Mouse (Mus musculus): ENCODE data around the gene Taf12.
"Not testable (repeated sequence)": the region's sequence is repeated elsewhere in the genome, so short reads cannot be mapped to it uniquely, and the experiment has no call there.

The Taf12 gene

DNA sequence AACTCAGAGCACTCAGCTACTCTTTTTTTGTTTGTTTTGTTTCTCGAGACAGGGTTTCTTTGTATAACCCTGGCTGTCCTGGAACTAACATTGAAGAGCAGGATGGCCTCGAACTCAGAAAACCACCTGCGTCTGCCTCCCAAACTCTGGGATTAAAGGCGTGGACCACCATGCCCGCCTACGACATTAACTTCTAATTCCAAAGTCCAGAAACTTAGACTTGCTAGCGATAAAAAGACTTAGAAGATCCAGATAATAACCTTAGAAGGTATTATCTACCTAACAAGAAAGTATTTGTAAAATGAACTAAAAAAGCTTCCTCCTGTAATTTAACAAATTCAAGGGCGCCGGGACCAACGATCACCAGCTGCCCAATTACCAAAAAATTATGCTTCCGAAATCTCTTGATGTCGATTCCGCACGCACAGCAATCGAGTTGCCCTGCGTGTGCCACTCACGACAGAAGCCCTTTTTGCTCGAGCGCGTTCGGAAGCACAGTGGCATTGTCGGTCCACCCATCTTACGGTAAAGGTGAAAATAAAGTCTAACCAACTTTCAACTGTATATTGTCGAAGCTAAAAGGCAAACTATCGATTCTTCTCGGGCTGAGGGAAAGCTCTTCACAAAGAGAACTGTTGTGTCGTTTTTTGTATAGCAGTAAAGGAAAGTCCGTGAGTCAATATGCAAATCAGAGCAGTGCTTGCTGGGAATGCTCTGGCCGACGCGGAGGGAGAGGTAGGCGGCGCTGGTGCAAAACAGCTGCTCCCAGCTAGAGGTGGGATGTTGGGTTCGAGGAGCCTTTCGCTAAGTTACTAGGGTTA is 4.2 kb upstream of the Taf12 start:
- DNase-seq (ENCODE audit: extremely low spot score), result peak; percentile 94

DNA sequence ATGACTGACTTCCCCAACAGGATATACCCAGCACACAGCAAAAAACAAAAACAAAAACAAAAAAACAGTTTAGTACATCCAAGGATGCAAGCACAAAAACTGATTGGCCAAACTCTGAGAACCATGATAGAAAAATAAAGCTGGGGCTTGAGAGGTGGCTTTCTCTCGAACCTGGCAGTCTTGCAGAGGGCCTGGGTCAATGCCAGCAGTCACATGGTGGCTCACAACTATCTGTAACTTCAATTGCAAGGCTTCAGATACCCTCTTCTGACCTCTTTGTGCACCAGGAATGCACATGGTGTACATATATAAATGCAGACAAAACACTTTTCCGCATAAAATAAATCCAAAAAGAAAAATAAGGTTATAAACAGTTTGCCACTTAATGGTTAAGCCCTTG is 1.0 kb upstream of the Taf12 start:
- peak; percentile 15 for DNase-seq (ENCODE audit: extremely low spot score)

GRCm38 (mm10) chr4:132275949-132276348 is 1.8 kb downstream of the Taf12 start:
- no peak for DNase-seq (ENCODE audit: extremely low spot score)

GRCm38 (mm10) chr4:132288840-132289239 is 14.7 kb downstream of the Taf12 start:
- DNase-seq (ENCODE audit: extremely low spot score), result not testable (repeated sequence)

DNA sequence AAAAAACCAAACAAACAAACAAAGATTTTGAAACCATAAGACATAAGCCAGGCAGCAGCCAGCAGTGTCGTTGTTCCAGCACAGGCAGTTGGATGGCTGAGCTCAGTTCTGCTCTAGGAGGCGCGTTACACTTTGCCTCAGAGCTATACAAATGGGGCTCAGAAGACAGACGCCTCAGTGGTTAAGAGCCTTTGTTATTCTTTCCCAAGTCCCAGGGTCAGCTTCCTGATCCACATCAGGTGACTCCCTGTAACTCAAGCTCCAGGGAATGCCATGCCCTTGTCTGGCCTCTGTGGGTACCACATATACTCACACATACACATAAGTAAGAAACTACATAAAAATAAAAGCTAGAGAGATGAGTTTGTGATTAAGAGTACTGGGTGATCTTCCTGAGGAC is 16.9 kb downstream of the Taf12 start:
- no peak for DNase-seq (ENCODE audit: extremely low spot score)

- no peak for DNase-seq (ENCODE audit: extremely low spot score)
Observed at GRCm38 (mm10) chr4:132291624-132292335, 17.6 kb downstream of the Taf12 start.

- DNase-seq (ENCODE audit: extremely low spot score), result no peak
Observed at GRCm38 (mm10) chr4:132292988-132293387, 18.8 kb downstream of the Taf12 start.

GRCm38 (mm10) chr4:132293682-132294240 is 19.6 kb downstream of the Taf12 start:
- DNase-seq (ENCODE audit: extremely low spot score), result no peak

DNA sequence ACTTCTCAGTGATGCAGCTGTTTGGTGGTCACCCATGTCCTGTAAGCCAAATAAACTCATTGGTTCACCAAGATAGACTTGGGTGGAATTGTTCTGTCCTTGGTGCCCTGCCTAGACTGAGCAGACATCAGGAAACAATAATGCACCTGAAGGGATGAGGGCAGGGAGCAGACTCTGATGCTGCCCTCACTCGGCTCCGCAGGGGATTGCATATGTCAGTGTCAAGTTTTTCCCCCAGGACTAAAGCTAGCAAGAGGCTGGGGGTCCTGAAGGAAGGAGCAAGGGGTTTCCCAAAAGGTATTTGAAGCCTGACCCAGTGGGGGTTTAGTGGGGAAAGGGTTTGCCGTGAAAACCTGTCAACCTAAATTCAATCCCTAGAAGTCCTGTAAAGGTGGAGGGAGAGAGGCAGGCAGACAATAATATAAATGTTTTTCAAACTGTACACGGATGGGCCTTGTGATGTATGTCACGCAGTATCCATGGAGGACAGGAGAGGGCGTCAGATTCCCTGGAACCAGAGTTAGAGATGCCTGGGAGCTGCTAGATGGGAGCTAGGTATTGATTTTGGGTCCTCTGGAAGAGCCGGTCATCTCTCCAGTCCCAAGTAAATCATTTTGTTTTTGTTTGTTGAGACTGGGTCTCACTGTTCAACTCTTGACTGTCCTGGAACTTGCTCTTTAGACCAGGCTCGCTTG is 21.7 kb downstream of the Taf12 start:
- no peak for DNase-seq (ENCODE audit: extremely low spot score)

- no peak for DNase-seq (ENCODE audit: extremely low spot score)
Observed at GRCm38 (mm10) chr4:132299849-132300248, 25.7 kb downstream of the Taf12 start.

- no peak for DNase-seq (ENCODE audit: extremely low spot score)
Observed at GRCm38 (mm10) chr4:132301486-132301885, 27.3 kb downstream of the Taf12 start.

GRCm38 (mm10) chr4:132301965-132302938 is 28.1 kb downstream of the Taf12 start:
- peak; percentile 11 for DNase-seq (ENCODE audit: extremely low spot score)

- DNase-seq (ENCODE audit: extremely low spot score), result peak; percentile 81
Observed at GRCm38 (mm10) chr4:132302939-132303479, 28.8 kb downstream of the Taf12 start, which contains the start of gene Rab42. Gene Rab42, minus strand, starts transcription at chr4:132303385.

- DNase-seq (ENCODE audit: extremely low spot score), result not testable (repeated sequence)
Observed at GRCm38 (mm10) chr4:132303484-132303883, 29.3 kb downstream of the Taf12 start.

DNA sequence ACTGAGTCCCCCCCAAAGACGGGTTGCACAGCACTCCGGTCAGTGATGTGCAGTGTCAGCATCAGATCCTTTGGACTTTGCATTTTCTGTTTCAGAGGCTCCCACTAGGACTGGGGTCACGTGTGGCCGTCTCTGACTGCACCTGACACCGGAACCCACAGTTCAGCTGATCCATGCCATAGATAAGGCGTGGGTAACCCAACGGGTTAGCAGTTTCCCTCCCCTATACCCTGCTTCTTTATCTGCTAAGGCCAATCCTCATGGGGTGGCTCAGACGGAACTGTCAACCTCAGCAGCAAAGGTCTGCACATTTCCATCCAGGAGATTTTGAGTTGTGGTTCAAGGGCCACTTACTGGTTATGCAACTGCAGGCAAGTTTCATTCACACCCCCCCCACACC is 31.1 kb downstream of the Taf12 start:
- no peak for DNase-seq (ENCODE audit: extremely low spot score)

DNA sequence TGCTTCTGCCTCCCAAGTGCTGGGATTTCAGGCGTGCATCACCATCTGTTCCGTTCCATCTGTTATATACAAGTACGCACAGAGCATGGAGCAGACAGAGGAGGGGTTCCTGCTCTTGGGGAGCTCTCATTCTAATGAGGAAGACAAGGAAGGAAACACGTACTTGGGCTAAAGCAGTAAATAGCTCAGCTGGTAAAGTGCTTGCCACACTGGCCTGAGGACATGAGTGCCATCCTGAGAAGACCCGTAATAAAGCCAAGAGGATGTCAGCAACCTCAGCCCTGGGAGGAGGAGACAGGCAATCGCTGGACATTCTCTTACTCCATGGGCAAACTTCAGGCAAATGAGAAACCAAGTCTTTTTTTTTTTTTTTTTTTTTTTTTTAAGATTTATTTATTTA is 31.8 kb downstream of the Taf12 start:
- no peak for DNase-seq (ENCODE audit: extremely low spot score)

DNA sequence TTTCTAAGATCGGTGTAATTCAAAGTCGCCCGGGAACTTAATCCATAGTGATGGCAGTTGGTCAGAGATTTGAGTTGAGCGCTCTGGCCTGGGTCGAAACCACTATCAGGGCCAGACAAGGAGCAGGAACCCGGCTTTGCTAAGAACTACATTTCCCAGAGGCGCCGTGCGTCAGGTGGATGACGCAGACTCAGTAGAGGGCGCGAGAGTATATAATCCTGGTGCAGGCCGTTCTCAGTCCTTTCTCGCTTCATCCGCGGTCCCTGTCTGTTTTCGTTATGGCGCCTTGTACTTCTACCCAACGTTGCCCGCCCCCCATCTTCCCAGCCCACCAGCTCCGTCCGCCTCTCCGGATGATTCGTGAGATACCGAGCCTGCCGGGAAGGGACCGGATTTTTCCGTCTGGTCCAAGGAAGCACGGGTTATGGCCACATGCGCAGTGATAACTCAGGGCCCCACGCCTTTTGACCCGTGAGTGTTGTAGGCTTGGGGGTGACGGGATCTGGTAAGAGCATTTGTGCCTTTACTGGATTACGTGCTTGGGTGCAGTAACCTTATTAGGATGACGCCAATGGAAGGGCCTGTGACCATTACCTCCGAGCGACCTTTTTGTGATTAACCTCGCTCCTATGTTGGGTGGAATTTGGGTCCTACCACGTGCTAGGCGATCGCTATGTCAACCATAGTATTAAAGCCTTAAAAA is 34.4 kb downstream of the Taf12 start:
- peak; percentile 91 for DNase-seq (ENCODE audit: extremely low spot score)

GRCm38 (mm10) chr4:132309140-132309848 is 35.1 kb downstream of the Taf12 start:
- no peak for DNase-seq (ENCODE audit: extremely low spot score)

DNA sequence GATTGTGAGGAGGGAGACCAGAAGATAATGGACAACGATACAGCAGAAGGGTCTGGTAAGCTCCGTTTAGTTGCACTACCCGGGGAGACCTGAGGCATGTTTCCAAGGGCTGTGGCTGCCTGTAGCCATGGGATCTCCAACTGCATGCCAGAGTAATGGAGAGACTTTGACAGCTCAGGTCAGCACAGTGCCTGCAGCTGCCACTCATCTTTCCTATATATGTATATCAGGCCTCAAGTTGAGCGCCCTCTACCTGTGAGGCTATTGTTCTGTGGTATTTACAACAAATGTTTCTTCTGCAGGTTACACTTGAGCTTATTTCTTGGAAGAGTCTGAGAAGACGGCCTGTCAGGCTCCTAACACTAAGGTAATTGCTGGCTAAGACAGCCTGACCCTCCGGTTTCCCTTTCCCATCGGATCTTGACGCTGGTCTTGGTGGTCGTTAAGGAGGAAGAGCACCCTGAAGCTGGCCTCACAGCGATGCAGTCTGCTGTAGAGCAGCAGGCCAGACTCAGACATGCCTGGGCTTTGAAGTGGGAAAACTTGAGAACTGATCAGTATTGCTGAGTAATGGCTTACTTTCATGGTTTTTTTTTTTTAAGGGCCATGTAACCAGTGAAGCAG is 35.8 kb downstream of the Taf12 start:
- DNase-seq (ENCODE audit: extremely low spot score), result peak; percentile 47

All from embryo, embryonic 9.5 days (tissue).